Mouse (Mus musculus) megakaryocyte, embryonic 14.5 days (primary cell): ENCODE data around the gene Glis2.

Experiments used
- FLI1 ChIP-seq: IDR thresholded peaks from 2 replicates; pipeline ENCODE4 v1.6.1; 2012; ENCODE audit warnings: low read length, inconsistent platforms, mixed read lengths
- GATA1 ChIP-seq: IDR thresholded peaks from 3 replicates; pipeline ENCODE4 v1.6.1; 2012; ENCODE audit warnings: mixed read lengths, low read length, inconsistent platforms, borderline replicate concordance

GRCm38 (mm10) chr16:4551056-4551455, 43.5 kb upstream of the Glis2 start:
- TF ChIP-seq FLI1, result no peak
- no peak for TF ChIP-seq GATA1
